Mouse (Mus musculus) left cerebral cortex, adult 11 months (tissue): ENCODE measurements around the gene Notch2.
"Not testable (repeated sequence)": the region's sequence is repeated elsewhere in the genome, so short reads cannot be mapped to it uniquely, and the experiment has no call there.

Source experiments
- DNase-seq: peaks from one replicate; pipeline ENCODE4 v3.0.0; 2022; ENCODE audit warnings: low spot score

Gene Notch2

GRCm38 (mm10) chr3:98104851-98105471, 91.6 kb downstream of the Notch2 start:
- no peak for DNase-seq

DNA sequence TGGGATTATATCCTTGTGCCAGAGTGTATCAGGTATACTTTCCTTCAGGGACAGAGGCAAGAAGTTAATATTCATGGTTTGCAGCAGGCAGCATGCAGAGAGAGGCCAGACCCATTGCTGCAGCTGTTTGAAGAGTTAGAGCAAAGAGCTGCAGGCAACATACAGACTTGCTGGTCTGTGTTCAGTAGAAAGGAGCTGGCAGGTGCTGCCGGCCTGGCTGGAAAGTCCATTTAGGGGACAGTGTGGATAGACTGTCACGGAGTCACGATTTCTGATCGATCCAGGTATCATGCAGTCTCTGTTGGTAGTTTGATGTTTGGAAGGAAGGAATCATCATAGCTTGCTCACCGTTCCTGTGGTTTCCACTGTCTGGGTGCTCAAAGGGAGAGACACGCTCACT, 92.2 kb downstream of the Notch2 start:
- no peak for DNase-seq

GRCm38 (mm10) chr3:98106115-98106514, 92.8 kb downstream of the Notch2 start:
- DNase-seq, result no peak

DNA sequence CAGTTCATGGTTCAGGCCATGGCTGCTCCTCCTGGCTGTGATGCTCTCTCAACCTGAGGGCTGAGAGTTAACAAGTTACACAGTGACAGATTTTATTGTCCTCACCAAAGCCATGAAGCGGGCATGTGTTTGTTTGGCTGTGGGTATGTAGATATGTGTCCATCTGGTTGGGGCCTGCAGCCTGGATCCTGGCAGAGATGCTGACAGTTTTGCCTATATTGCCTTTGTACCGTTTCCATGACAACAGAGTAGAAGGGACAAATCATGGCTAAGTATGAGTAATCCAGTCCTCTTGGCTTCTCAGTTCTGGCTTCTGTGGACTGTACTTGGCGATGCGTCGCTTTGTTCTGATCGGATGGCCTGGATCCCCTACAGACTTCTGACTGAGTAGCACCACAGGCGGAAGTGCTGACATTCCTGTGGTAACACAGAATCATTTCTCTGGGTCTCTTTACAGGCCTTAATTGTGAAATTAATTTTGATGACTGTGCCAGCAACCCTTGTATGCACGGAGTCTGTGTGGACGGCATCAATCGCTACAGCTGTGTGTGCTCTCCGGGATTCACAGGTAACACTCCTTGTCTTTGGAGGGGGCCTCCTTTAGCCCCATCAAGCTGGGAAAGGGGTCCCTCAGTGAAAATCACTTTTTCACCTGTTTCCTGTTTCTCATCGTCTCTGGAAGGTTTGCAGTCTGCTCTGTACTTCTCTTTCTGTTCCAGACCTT, 93.4 kb downstream of the Notch2 start:
- DNase-seq, result no peak

DNA sequence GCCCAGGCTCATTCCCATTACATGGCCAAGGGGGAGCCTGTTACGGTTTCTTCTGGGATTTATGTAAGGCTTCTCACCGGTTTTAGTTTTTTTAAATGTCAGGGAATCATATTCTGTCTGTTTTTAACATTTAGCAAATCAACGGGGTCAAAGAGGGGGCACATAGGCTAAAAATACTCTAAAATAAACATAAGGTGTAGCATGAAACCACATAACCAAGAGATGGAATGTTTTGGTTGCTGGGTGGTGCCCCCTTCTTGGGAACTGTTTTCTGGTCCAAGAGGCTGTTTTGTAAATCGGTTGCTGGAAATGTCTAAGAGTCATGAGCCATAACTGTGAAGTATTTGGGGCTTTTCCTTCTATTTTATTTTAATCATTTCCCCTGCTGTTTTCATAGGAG, 95.1 kb downstream of the Notch2 start:
- DNase-seq, result no peak

- no peak for DNase-seq
Measured at GRCm38 (mm10) chr3:98108866-98109265, 95.5 kb downstream of the Notch2 start.

- no peak for DNase-seq
Measured at GRCm38 (mm10) chr3:98110610-98111009, 97.3 kb downstream of the Notch2 start.

DNA sequence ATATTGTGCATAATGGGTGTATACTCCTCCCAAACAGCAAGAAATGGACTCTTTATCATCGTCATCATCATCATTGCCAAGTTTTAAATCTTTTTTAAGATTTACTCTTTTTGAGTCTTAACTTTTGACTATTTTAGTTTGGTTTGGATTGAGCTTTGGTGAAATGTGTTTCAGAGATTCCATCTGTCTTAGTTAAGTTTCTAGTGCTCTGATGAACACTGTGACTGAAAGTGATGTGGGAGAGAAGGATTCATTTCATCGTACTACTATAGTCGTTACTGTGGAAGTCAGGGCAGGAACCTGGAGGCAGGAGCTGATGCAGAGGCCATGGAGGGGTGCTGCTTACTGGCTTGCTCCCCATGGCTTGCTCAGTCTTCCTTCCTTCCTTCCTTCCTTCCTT, 104.9 kb downstream of the Notch2 start:
- no peak for DNase-seq

GRCm38 (mm10) chr3:98119338-98119737, 106.0 kb downstream of the Notch2 start:
- DNase-seq, result no peak

- no peak for DNase-seq
Measured at GRCm38 (mm10) chr3:98120884-98121283, 107.6 kb downstream of the Notch2 start.

GRCm38 (mm10) chr3:98127775-98128174, 114.4 kb downstream of the Notch2 start:
- DNase-seq, result no peak

- no peak for DNase-seq
Measured at GRCm38 (mm10) chr3:98128716-98129115, 115.4 kb downstream of the Notch2 start.

- DNase-seq, result not testable (repeated sequence)
Measured at GRCm38 (mm10) chr3:98132140-98132539, 118.8 kb downstream of the Notch2 start.

DNA sequence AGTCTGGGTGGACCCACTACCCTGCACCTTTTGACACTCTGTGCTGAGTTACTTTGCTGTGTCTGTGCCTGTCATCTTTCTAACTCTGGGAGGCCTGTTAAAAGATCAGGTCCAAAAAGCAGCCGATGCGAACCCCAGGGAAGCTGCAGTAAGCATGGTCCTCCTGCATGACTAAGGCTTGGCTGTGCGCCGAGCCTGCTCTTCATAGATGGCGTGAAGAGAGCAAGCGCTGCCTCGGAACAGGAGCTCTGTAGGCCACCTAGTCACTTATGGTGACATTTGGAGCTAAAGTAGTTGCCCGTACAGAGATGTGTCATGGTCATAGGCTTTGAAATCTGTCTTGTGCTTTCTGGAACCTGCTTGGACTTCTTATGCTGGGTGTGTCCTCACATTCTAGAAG, 119.3 kb downstream of the Notch2 start:
- DNase-seq, result no peak

DNA sequence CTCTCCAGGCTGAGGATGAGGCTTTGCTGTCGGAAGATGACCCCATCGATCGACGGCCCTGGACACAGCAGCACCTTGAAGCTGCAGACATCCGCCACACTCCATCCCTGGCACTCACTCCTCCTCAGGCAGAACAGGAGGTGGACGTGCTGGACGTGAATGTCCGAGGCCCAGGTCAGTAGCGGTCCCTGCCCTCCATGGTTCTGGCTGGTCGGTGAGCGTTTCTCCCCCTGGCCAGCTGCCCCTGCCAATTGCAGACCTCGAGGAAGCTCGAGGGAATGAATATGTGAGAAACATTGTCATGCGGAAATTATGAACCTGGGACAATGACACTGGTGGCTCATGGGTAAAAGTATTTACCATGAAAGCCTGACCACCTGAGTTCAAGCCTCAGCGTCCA, 128.1 kb downstream of the Notch2 start:
- DNase-seq, result no peak

DNA sequence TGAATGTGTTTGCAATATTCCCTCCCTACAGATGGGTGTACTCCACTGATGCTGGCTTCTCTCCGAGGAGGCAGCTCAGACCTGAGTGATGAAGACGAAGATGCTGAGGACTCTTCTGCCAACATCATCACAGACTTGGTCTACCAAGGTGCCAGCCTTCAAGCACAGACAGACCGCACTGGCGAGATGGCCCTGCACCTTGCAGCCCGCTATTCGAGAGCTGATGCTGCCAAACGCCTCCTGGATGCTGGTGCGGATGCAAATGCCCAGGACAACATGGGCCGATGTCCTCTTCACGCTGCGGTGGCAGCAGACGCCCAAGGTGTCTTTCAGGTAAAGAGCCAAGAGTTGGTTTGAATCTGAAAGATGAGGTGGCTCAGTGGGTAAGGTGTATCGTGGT, 129.5 kb downstream of the Notch2 start:
- no peak for DNase-seq

DNA sequence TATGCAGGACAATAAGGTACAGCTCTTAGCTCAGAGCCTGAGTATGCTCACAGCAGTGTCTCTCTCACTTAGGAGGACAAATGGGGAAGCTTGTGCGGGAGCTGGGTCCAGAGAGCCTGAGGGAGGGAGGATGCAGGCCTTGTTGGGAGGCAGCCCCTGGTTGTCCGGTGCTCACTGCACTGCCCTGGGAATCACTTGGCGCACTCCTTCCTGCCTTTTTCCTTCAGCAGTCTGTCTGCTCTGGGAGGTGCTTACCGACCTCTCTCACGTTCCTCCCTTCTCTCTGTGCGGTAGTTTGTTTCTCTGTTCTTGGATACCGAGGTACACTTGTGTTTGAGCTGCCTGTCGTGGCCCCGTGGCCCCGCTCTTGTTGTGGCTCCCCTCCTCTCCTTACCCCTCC, 131.9 kb downstream of the Notch2 start:
- DNase-seq, result no peak

DNA sequence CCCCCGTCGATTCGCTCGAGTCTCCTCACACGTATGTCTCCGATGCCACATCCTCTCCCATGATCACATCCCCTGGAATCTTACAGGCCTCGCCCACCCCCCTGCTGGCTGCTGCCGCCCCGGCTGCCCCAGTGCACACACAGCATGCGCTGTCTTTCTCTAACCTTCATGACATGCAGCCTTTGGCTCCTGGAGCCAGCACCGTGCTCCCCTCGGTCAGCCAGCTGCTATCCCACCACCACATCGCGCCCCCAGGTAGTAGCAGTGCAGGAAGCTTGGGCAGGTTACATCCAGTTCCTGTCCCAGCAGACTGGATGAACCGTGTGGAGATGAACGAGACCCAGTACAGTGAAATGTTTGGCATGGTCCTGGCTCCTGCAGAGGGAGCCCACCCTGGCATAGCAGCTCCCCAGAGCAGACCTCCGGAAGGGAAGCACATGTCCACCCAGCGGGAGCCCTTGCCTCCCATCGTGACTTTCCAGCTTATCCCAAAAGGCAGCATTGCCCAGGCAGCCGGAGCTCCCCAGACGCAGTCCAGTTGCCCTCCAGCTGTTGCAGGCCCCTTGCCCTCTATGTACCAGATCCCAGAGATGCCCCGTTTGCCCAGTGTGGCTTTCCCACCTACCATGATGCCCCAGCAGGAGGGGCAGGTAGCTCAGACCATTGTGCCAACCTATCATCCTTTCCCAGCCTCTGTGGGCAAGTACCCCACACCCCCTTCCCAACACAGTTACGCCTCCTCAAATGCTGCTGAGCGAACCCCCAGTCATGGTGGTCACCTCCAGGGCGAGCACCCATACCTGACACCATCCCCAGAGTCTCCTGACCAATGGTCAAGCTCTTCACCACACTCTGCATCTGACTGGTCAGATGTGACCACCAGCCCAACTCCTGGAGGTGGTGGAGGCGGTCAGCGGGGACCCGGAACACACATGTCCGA, 133.4 kb downstream of the Notch2 start:
- DNase-seq, result no peak

DNA sequence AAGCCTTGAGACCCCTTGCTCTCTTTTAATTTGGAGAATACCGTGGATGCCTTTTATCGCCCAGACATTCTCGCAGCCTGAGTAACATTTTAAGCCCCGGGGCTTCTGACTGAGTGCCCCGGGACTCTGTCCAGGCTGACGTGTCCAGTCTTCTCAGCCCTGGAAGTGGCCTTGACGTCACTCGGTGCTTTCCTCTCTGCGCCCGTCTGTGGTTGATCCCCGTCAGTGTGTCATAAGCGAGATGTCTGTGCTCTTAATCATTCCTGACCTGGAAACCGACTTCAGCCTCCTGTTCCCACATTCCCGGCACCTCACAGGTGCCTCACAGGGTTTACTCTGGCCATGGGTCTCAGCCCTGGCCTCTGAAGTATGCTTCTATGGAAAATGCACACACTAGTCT, 134.4 kb downstream of the Notch2 start:
- no peak for DNase-seq

GRCm38 (mm10) chr3:98149881-98150280, 136.6 kb downstream of the Notch2 start:
- DNase-seq, result no peak

GRCm38 (mm10) chr3:98151016-98151415, 137.7 kb downstream of the Notch2 start:
- DNase-seq, result no peak

DNA sequence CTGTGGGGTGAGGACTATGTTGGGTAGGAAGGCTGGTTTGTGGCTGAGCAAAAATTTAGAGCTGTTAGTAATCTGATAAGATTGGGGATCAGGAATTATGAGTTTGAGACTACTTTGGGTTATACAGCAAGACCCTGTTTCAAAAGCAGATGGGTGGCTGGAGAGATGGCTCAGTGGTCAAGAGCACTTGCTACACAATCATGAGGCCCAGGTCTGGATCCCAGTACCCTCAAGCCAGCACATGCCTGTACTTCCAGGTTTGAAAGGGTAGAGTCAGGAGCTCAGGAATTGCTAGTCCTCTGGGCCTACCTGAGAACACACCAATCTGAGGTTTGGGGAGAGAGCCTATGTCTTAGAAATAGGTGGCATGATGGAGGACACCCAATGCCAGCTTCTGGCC, 140.1 kb downstream of the Notch2 start:
- DNase-seq, result no peak

DNA sequence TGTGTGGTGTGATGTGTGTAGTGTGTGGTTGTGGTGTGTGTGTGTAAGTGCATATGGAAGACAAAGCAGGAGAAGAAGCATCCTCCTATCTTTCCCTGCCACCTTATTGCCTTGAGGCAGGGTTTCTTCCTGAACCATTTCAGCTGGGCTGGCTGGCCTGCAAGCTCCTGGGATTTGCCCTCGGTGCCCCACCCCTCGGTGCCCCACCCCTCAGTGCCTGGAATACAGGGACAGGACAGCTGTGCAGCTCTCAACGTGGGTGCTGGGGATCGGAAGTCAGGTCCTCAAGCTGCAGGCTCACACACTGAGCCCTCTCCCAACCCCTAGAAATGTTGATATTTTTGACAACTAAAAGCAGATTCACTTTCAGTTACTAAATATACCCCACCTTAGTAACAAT, 142.8 kb downstream of the Notch2 start:
- DNase-seq, result no peak
